Mouse (Mus musculus) heart, postnatal 0 days (tissue): ENCODE measurements around the gene Jak1. TPM values are rescaled to one million over a fixed set of nuclear protein-coding genes. Genes with fewer than 3 reads are reported as not detected.

Experiments used
- ATAC-seq: fragments of 200-750 bp; cut with Nextera tagmentation; 2 replicates; pipeline ENCODE4 v1.8.0; 2017; ENCODE audit warnings: low read depth, moderate number of reproducible peaks, moderate library complexity; ENCODE audit not compliant: insufficient read depth
- DNase-seq: peaks from one replicate; pipeline ENCODE4 v3.0.0-alpha.2; 2016; ENCODE audit warnings: low spot score
- H3K27ac ChIP-seq: fragments of 300-500 bp; sonication (generic); 2 replicates; pipeline ENCODE4 v1.5.1; 2014; ENCODE audit warnings: low read depth, mild to moderate bottlenecking
- H3K27me3 ChIP-seq: fragments of 300-500 bp; sonication (generic); 2 replicates; pipeline ENCODE4 v1.6.1; 2014; ENCODE audit warnings: low read length, mixed read lengths; ENCODE audit not compliant: control insufficient read depth, insufficient read depth
- H3K36me3 ChIP-seq: fragments of 300-500 bp; sonication (generic); replicated peaks from 2 replicates; pipeline ENCODE4 v1.6.1; 2014; ENCODE audit warnings: low read length, mixed read lengths; ENCODE audit not compliant: control insufficient read depth, insufficient read depth
- H3K4me1 ChIP-seq: fragments of 300-500 bp; sonication (generic); 2 replicates; pipeline ENCODE4 v1.6.1; 2014; ENCODE audit warnings: antibody characterized with exemption; ENCODE audit not compliant: control insufficient read depth, insufficient read depth
- H3K4me2 ChIP-seq: fragments of 300-500 bp; sonication (generic); 2 replicates; pipeline ENCODE4 v1.6.1; 2014; ENCODE audit warnings: low read depth, mild to moderate bottlenecking, low read length, moderate library complexity
- H3K4me3 ChIP-seq: fragments of 300-500 bp; sonication (generic); 2 replicates; pipeline ENCODE4 v1.5.1; 2014; ENCODE audit warnings: low read depth, low read length
- H3K9ac ChIP-seq: fragments of 300-500 bp; sonication (generic); replicated peaks from 2 replicates; pipeline ENCODE4 v1.6.1; 2014; ENCODE audit warnings: low read depth, low read length, mixed read lengths
- H3K9me3 ChIP-seq: fragments of 300-500 bp; sonication (generic); replicated peaks from 2 replicates; pipeline ENCODE4 v1.6.1; 2016; ENCODE audit warnings: low read length; ENCODE audit not compliant: control insufficient read depth
- CTCF ChIP-seq: IDR thresholded peaks from 2 replicates; pipeline ENCODE4 v1.5.1; 2016; ENCODE audit warnings: antibody characterized with exemption, control low read depth, low read depth
- EP300 ChIP-seq: IDR thresholded peaks from 2 replicates; pipeline ENCODE4 v1.6.1; 2016; ENCODE audit warnings: antibody characterized with exemption, low read depth
- WGBS: fragments of 180-500 bp; shearing (Covaris S2); extraction: QIAGEN DNeasy Blood & Tissue Kit; methylation state at CpG from one replicate; pipeline ENCODE4 v1.1.7; 2014; 5-methylcytosine and 5-hydroxymethylcytosine counted together
- polyA plus RNA-seq: library from polyadenylated mRNA; unstranded; fragments of >200 nt; fragmentation: Nextera tagmentation; extraction: Ambion mirVana; gene quantifications from 2 replicates; pipeline ENCODE4 v1.2.1, GENCODE M21; 2015
- total RNA-seq: library from RNA; depleted of rRNA; stranded (reverse); fragments of >200 nt; gene quantifications from 2 replicates; pipeline ENCODE4 v1.2.3, GENCODE M21; 2014; ENCODE audit warnings: low replicate concordance

The Jak1 gene
- total and polyA plus RNA-seq, 2 experiments from 2014 or later = 44.2 to 63.4 TPM

GRCm38 (mm10) chr4:101194170-101194569 lies 70.9 kb downstream of the Jak1 start:
- H3K9ac ChIP-seq = no peak overlapping the region
- ATAC-seq (no peak), DNase-seq (no peak)
- TF ChIP-seq EP300 (no peak), CTCF (no peak)
- no peak overlapping the region for H3K27ac ChIP-seq
- H3K27me3 ChIP-seq = no peaks in the 10 kb centered on the region
- H3K4me3 ChIP-seq = no peak overlapping the region
- peaks cover 10% of the 10 kb centered on the region for H3K36me3 ChIP-seq
- peaks cover 10% of the 10 kb centered on the region for H3K4me1 ChIP-seq
- 60% methylated on average over 1 of the region's 1 CpGs for WGBS
- H3K9me3 ChIP-seq = no peaks in the 10 kb centered on the region
- H3K4me2 ChIP-seq = no peak overlapping the region

- 83% methylated on average over 5 of the region's 5 CpGs for WGBS
- ATAC-seq = no peak
Measured at GRCm38 (mm10) chr4:101192241-101192976, 72.7 kb downstream of the Jak1 start.

GRCm38 (mm10) chr4:101187381-101187780 lies 77.7 kb downstream of the Jak1 start:
- Histone ChIP-seq H3K4me3 (no peak overlapping the region), H3K27me3 (no peaks in the 10 kb centered on the region), H3K4me2 (no peak overlapping the region), H3K27ac (peak overlapping the region; percentile 41; the same call in 1 of the 2 replicates), H3K36me3 (peaks cover 53% of the 10 kb centered on the region), H3K9me3 (no peaks in the 10 kb centered on the region), H3K9ac (no peak overlapping the region), H3K4me1 (peaks cover under 1% of the 10 kb centered on the region; the same call in 1 of the 2 replicates)
- DNase-seq = no peak
- WGBS = 80% methylated on average over 4 of the region's 4 CpGs
- TF ChIP-seq CTCF (no peak), EP300 (no peak)
- no peak for ATAC-seq

More at GRCm38 (mm10) chr4:101192241-101192976, 72.7 kb downstream of the Jak1 start:
- no peak for DNase-seq
- TF ChIP-seq CTCF (no peak), EP300 (no peak)
- peaks cover 22% of the 10 kb centered on the region for H3K36me3 ChIP-seq
- peaks cover 8% of the 10 kb centered on the region for H3K4me1 ChIP-seq
- H3K27me3 ChIP-seq = no peaks in the 10 kb centered on the region
- no peak overlapping the region for H3K27ac ChIP-seq
- no peak overlapping the region for H3K4me2 ChIP-seq
- no peaks in the 10 kb centered on the region for H3K9me3 ChIP-seq
- H3K9ac ChIP-seq = no peak overlapping the region
- H3K4me3 ChIP-seq = no peak overlapping the region

GRCm38 (mm10) chr4:101186591-101186990 lies 78.5 kb downstream of the Jak1 start:
- Histone ChIP-seq H3K4me3 (no peak overlapping the region), H3K4me1 (no peaks in the 10 kb centered on the region; the same call in 1 of the 2 replicates), H3K9ac (no peak overlapping the region), H3K9me3 (no peaks in the 10 kb centered on the region), H3K4me2 (no peak overlapping the region), H3K27me3 (no peaks in the 10 kb centered on the region), H3K36me3 (peaks cover 58% of the 10 kb centered on the region), H3K27ac (no peak overlapping the region)
- TF ChIP-seq EP300 (no peak), CTCF (no peak)
- WGBS = 75% methylated on average over 5 of the region's 5 CpGs
- ATAC-seq (no peak), DNase-seq (no peak)

- no peaks in the 10 kb centered on the region for H3K9me3 ChIP-seq
- no peaks in the 10 kb centered on the region for H3K27me3 ChIP-seq
- WGBS = 52% methylated on average over 3 of the region's 3 CpGs
- H3K4me1 ChIP-seq = no peaks in the 10 kb centered on the region; the same call in 1 of the 2 replicates
- no peak overlapping the region for H3K4me3 ChIP-seq
- H3K9ac ChIP-seq = no peak overlapping the region
- no peak for ATAC-seq
- peaks cover 56% of the 10 kb centered on the region for H3K36me3 ChIP-seq
- H3K27ac ChIP-seq = peak overlapping the region; percentile 45; the same call in 1 of the 2 replicates
- no peak for DNase-seq
- TF ChIP-seq EP300 (no peak), CTCF (no peak)
- H3K4me2 ChIP-seq = no peak overlapping the region
Measured at GRCm38 (mm10) chr4:101185216-101185615, 79.9 kb downstream of the Jak1 start.

- TF ChIP-seq EP300 (no peak), CTCF (no peak)
- Histone ChIP-seq H3K9me3 (no peaks in the 10 kb centered on the region), H3K36me3 (peaks cover 44% of the 10 kb centered on the region), H3K27me3 (no peaks in the 10 kb centered on the region), H3K4me3 (no peak overlapping the region), H3K4me1 (peaks cover 6% of the 10 kb centered on the region; the same call in 1 of the 2 replicates), H3K9ac (no peak overlapping the region), H3K27ac (peak overlapping the region; percentile 72), H3K4me2 (peak overlapping the region; percentile 16; the same call in 1 of the 2 replicates)
- peak; percentile 31 for DNase-seq
- WGBS = 40% methylated on average over 8 of the region's 9 CpGs
- peak; percentile 72 for ATAC-seq
Measured at GRCm38 (mm10) chr4:101182603-101183011, 82.5 kb downstream of the Jak1 start.
